Mouse (Mus musculus) liver, postnatal 0 days (tissue): ENCODE measurements around the gene Cideb. TPM values are rescaled to one million over a fixed set of nuclear protein-coding genes. Genes with fewer than 3 reads are reported as not detected.
"Not testable (repeated sequence)": the region's sequence is repeated elsewhere in the genome, so short reads cannot be mapped to it uniquely, and the experiment has no call there.

Experiments used
- ATAC-seq: fragments of 200-750 bp; cut with Nextera tagmentation; 2 replicates; pipeline ENCODE4 v1.8.0; 2017; ENCODE audit warnings: mild to moderate bottlenecking, moderate library complexity
- DNase-seq: peaks from one replicate; pipeline ENCODE4 v3.0.0-alpha.2; 2016
- H3K27ac ChIP-seq: fragments of 300-500 bp; sonication (generic); 2 replicates; pipeline ENCODE4 v1.5.1; 2014; ENCODE audit warnings: antibody characterized with exemption, moderate library complexity, mild to moderate bottlenecking, low read depth
- H3K27me3 ChIP-seq: fragments of 300-500 bp; sonication (generic); 2 replicates; pipeline ENCODE4 v1.6.1; 2014; ENCODE audit warnings: low read length, control low read depth, mixed read lengths; ENCODE audit not compliant: insufficient read depth
- H3K36me3 ChIP-seq: fragments of 300-500 bp; sonication (generic); replicated peaks from 2 replicates; pipeline ENCODE4 v1.6.1; 2014; ENCODE audit warnings: mild to moderate bottlenecking, control low read depth, low read length, moderate library complexity, mixed read lengths; ENCODE audit not compliant: insufficient read depth
- H3K4me1 ChIP-seq: fragments of 300-500 bp; sonication (generic); 2 replicates; pipeline ENCODE4 v1.6.1; 2014; ENCODE audit warnings: antibody characterized with exemption, mild to moderate bottlenecking, control low read depth; ENCODE audit not compliant: insufficient read depth
- H3K4me2 ChIP-seq: fragments of 300-500 bp; sonication (generic); 2 replicates; pipeline ENCODE4 v1.6.1; 2014; ENCODE audit warnings: low read depth, mild to moderate bottlenecking, low read length, moderate library complexity, mixed read lengths
- H3K4me3 ChIP-seq: fragments of 300-500 bp; sonication (generic); 2 replicates; pipeline ENCODE4 v1.5.1; 2014; ENCODE audit warnings: low read depth, low read length
- H3K9ac ChIP-seq: fragments of 300-500 bp; sonication (generic); replicated peaks from 2 replicates; pipeline ENCODE4 v1.6.1; 2014; ENCODE audit warnings: mild to moderate bottlenecking, moderate library complexity
- H3K9me3 ChIP-seq: fragments of 300-500 bp; sonication (generic); 2 replicates; pipeline ENCODE4 v1.6.1; 2016; ENCODE audit warnings: mild to moderate bottlenecking, control low read depth, low read length, mixed read lengths
- CTCF ChIP-seq: sonication (generic); IDR thresholded peaks from 2 replicates; pipeline ENCODE4 v1.5.1; 2016; ENCODE audit warnings: antibody characterized with exemption, low read depth
- EP300 ChIP-seq: IDR thresholded peaks from 2 replicates; pipeline ENCODE4 v1.6.1; 2016; ENCODE audit warnings: antibody characterized with exemption, low read depth, mild to moderate bottlenecking
- WGBS: fragments of 180-500 bp; shearing (Covaris S2); extraction: QIAGEN DNeasy Blood & Tissue Kit; methylation state at CpG from one replicate; pipeline ENCODE4 v1.1.7; 2014; ENCODE audit not compliant: insufficient replicate concordance; 5-methylcytosine and 5-hydroxymethylcytosine counted together
- polyA plus RNA-seq: library from polyadenylated mRNA; unstranded; fragments of >200 nt; fragmentation: Nextera tagmentation; extraction: Ambion mirVana; gene quantifications from 2 replicates; pipeline ENCODE4 v1.2.1, GENCODE M21; 2015

Cideb gene
- polyA plus RNA-seq, 1 experiment from 2014 or later: 191 TPM

GRCm38 (mm10) chr14:55760156-55760555, 1.9 kb upstream of the Cideb start:
- Histone ChIP-seq H3K36me3 (peaks cover 10% of the 10 kb centered on the region), H3K27me3 (peaks cover 17% of the 10 kb centered on the region; the same call in 1 of the 2 replicates), H3K4me1 (peaks cover 28% of the 10 kb centered on the region), H3K4me2 (peak overlapping the region; percentile 64)
- H3K9me3 ChIP-seq, H3K27ac ChIP-seq, H3K9ac ChIP-seq, H3K4me3 ChIP-seq: not testable (repeated sequence)
- DNase-seq (peak; percentile 87), ATAC-seq (peak; percentile 20)
- 6% methylated on average over 6 of the region's 6 CpGs for WGBS
- peak; percentile 85 for TF ChIP-seq CTCF

GRCm38 (mm10) chr14:55757566-55757965, 692 bp downstream of the Cideb start:
- H3K9ac ChIP-seq: peak overlapping the region; percentile 37
- H3K27me3 ChIP-seq: peaks cover 16% of the 10 kb centered on the region; the same call in 1 of the 2 replicates
- peak; percentile 24; the same call in 1 of the 2 replicates for ATAC-seq
- H3K9me3 ChIP-seq: no peaks in the 10 kb centered on the region
- H3K36me3 ChIP-seq: peaks cover 35% of the 10 kb centered on the region
- no peak for DNase-seq
- H3K4me3 ChIP-seq: peak overlapping the region; percentile 32
- TF ChIP-seq EP300 (0 out of 2 replicates have a peak, but pooled peaks have one; percentile 18), CTCF (no peak)
- peak overlapping the region; percentile 63 for H3K4me2 ChIP-seq
- 21% methylated on average over 6 of the region's 6 CpGs for WGBS
- H3K4me1 ChIP-seq: peaks cover 20% of the 10 kb centered on the region
- H3K27ac ChIP-seq: peak overlapping the region; percentile 88

- H3K9ac ChIP-seq: peak overlapping the region; percentile 41; the same call in 1 of the 2 replicates
- H3K27ac ChIP-seq: no peak overlapping the region
- peaks cover 24% of the 10 kb centered on the region for H3K4me1 ChIP-seq
- ATAC-seq (no peak), DNase-seq (no peak)
- H3K4me3 ChIP-seq: peak overlapping the region; percentile 98; the same call in 1 of the 2 replicates
- H3K27me3 ChIP-seq: no peaks in the 10 kb centered on the region
- peak overlapping the region; percentile 96 for H3K4me2 ChIP-seq
- TF ChIP-seq EP300 (no peak), CTCF (0 out of 2 replicates have a peak, but pooled peaks have one; percentile 11)
- peaks cover 31% of the 10 kb centered on the region for H3K36me3 ChIP-seq
- H3K9me3 ChIP-seq: no peaks in the 10 kb centered on the region
- 78% methylated on average over 10 of the region's 10 CpGs for WGBS
Observed at GRCm38 (mm10) chr14:55747051-55747847, 11.0 kb downstream of the Cideb start.

GRCm38 (mm10) chr14:55745861-55746237, 12.4 kb downstream of the Cideb start:
- Histone ChIP-seq H3K9ac (peak overlapping the region; percentile 85), H3K9me3 (no peaks in the 10 kb centered on the region), H3K36me3 (peaks cover 22% of the 10 kb centered on the region), H3K4me3 (peak overlapping the region; percentile 98), H3K27ac (peak overlapping the region; percentile 76), H3K4me2 (peak overlapping the region; percentile 96), H3K4me1 (peaks cover 24% of the 10 kb centered on the region), H3K27me3 (no peaks in the 10 kb centered on the region)
- WGBS: under 1% methylated on average over 31 of the region's 31 CpGs
- no peak for ATAC-seq
- no peak for TF ChIP-seq CTCF
- no peak for DNase-seq

GRCm38 (mm10) chr14:55745180-55745860, 12.9 kb downstream of the Cideb start, which contains the start of the genes Dhrs1 and Nop9:
Gene Dhrs1 (minus strand): TSS chr14:55745690.
Gene Nop9 (plus strand): TSS chr14:55745693.
- Histone ChIP-seq H3K4me3 (peak within 1 kb of the TSS; percentile 98), H3K36me3 (peaks cover 22% of the 10 kb centered on the region), H3K27me3 (no peaks in the 10 kb centered on the region), H3K4me2 (peak within 1 kb of the TSS; percentile 96), H3K4me1 (peaks cover 24% of the 10 kb centered on the region), H3K27ac (peak within 1 kb of the TSS; percentile 76), H3K9ac (peak within 1 kb of the TSS; percentile 85), H3K9me3 (no peaks in the 10 kb centered on the region)
- 2% methylated on average over 48 of the region's 48 CpGs for WGBS
- TF ChIP-seq EP300 (no peak), CTCF (no peak)
- peak; percentile 92 for ATAC-seq
- DNase-seq: peak; percentile 96

GRCm38 (mm10) chr14:55743711-55744110, 14.5 kb downstream of the Cideb start:
- 16% methylated on average over 10 of the region's 10 CpGs for WGBS
- Histone ChIP-seq H3K4me2 (peak overlapping the region; percentile 96), H3K27ac (no peak overlapping the region), H3K9ac (no peak overlapping the region), H3K4me3 (no peak overlapping the region), H3K36me3 (peaks cover 26% of the 10 kb centered on the region), H3K9me3 (no peaks in the 10 kb centered on the region), H3K27me3 (no peaks in the 10 kb centered on the region), H3K4me1 (peaks cover 24% of the 10 kb centered on the region)
- DNase-seq (peak; percentile 91), ATAC-seq (peak; percentile 60)
- TF ChIP-seq EP300 (no peak), CTCF (peak; percentile 100)
